Mouse (Mus musculus) testis, adult 2 months (tissue): Measurements from ENCODE around the gene Gm17657. TPM values are rescaled to one million over a fixed set of nuclear protein-coding genes. Genes with fewer than 3 reads are reported as not detected.

Experiments used
- H3K27ac ChIP-seq: fragments of 200-500 bp; 2 replicates; pipeline ENCODE4 v1.5.1; 2012; ENCODE audit warnings: low read depth, low read length; ENCODE audit not compliant: control insufficient read depth, insufficient read depth
- H3K27me3 ChIP-seq: fragments of 200-500 bp; 2 replicates; pipeline ENCODE4 v1.6.1; 2012; ENCODE audit warnings: mild to moderate bottlenecking, low read length, moderate library complexity; ENCODE audit not compliant: control insufficient read depth, insufficient read depth
- H3K36me3 ChIP-seq: fragments of 200-500 bp; 2 replicates; pipeline ENCODE4 v1.6.1; 2012; ENCODE audit warnings: mild to moderate bottlenecking, low read length; ENCODE audit not compliant: control insufficient read depth, insufficient read depth
- H3K4me1 ChIP-seq: fragments of 200-500 bp; 2 replicates; pipeline ENCODE4 v1.6.1; 2012; ENCODE audit warnings: low read length; ENCODE audit not compliant: control insufficient read depth, insufficient read depth
- H3K4me3 ChIP-seq: fragments of 200-500 bp; 2 replicates; pipeline ENCODE4 v1.5.1; 2012; ENCODE audit warnings: low read depth, mild to moderate bottlenecking, low read length, moderate library complexity, mixed read lengths; ENCODE audit not compliant: control insufficient read depth
- CTCF ChIP-seq: fragments of 200-500 bp; IDR thresholded peaks from 2 replicates; pipeline ENCODE4 v1.5.1; 2012; ENCODE audit warnings: low read depth, mild to moderate bottlenecking, inconsistent platforms, low read length, moderate library complexity; ENCODE audit not compliant: control insufficient read depth, insufficient read depth, insufficient replicate concordance
- POLR2A ChIP-seq: fragments of 200-500 bp; IDR thresholded peaks from 2 replicates; pipeline ENCODE4 v1.6.1; 2012; ENCODE audit warnings: low read depth, mild to moderate bottlenecking, inconsistent platforms, low read length, moderate library complexity; ENCODE audit not compliant: control insufficient read depth
- polyA plus RNA-seq: library from polyadenylated mRNA; depleted of rRNA; stranded (reverse); fragments of >200 nt; gene quantifications from 2 replicates; pipeline ENCODE4 v1.2.3, GENCODE M21; 2012

Gene Gm17657
- polyA plus RNA-seq, 1 experiment: 21.1 TPM

- no peak for TF ChIP-seq POLR2A
- no peak for TF ChIP-seq CTCF
- Histone ChIP-seq H3K4me1 (peaks cover 7% of the 10 kb centered on the region), H3K4me3 (peak overlapping the region; percentile 44; the same call in 1 of the 2 replicates), H3K36me3 (no peaks in the 10 kb centered on the region), H3K27ac (no peak overlapping the region), H3K27me3 (no peaks in the 10 kb centered on the region)
These were observed 65.0 kb downstream of the Gm17657 start for GRCm38 (mm10) chr17:29484431-29484830.

- H3K27me3 ChIP-seq: no peaks in the 10 kb centered on the region
- H3K27ac ChIP-seq: no peak overlapping the region
- no peaks in the 10 kb centered on the region for H3K36me3 ChIP-seq
- H3K4me3 ChIP-seq: peak overlapping the region; percentile 73
- no peaks in the 10 kb centered on the region for H3K4me1 ChIP-seq
- TF ChIP-seq CTCF (no peak), POLR2A (no peak)
These were observed 66.2 kb downstream of the Gm17657 start for GRCm38 (mm10) chr17:29483282-29483681.

DNA sequence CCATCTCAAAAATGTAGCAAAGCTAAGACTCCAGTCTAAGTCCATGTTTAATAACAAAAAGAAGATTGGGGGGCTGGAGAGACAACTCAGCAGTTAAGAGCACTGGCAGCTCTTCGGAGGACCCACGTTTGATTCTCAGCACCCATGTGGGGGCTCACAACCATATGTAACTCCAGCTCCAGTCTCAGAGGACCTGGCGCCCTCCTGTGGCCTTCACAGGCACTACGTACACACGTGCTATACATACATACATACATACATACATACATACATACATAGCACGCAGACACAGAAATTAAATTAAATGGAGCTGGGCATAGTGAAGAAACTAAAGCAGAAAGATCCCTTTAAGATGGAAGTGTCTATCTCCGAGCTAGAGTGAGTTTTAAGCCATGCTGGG is 66.8 kb downstream of the Gm17657 start:
- Histone ChIP-seq H3K27me3 (no peaks in the 10 kb centered on the region), H3K4me1 (no peaks in the 10 kb centered on the region), H3K4me3 (peak overlapping the region; percentile 73), H3K27ac (no peak overlapping the region), H3K36me3 (no peaks in the 10 kb centered on the region)
- no peak for TF ChIP-seq POLR2A
- peak; percentile 51; the same call in 1 of the 2 replicates for TF ChIP-seq CTCF

- H3K27ac ChIP-seq: no peak overlapping the region
- H3K4me3 ChIP-seq: no peak overlapping the region
- TF ChIP-seq POLR2A (no peak), CTCF (no peak)
- H3K36me3 ChIP-seq: no peaks in the 10 kb centered on the region
- no peaks in the 10 kb centered on the region for H3K27me3 ChIP-seq
- H3K4me1 ChIP-seq: no peaks in the 10 kb centered on the region
These were observed 69.2 kb downstream of the Gm17657 start for GRCm38 (mm10) chr17:29480256-29480655.

- Histone ChIP-seq H3K4me3 (no peak overlapping the region), H3K4me1 (no peaks in the 10 kb centered on the region)
- TF ChIP-seq CTCF (no peak), POLR2A (no peak)
These were observed 71.2 kb downstream of the Gm17657 start for GRCm38 (mm10) chr17:29478271-29478670.

DNA sequence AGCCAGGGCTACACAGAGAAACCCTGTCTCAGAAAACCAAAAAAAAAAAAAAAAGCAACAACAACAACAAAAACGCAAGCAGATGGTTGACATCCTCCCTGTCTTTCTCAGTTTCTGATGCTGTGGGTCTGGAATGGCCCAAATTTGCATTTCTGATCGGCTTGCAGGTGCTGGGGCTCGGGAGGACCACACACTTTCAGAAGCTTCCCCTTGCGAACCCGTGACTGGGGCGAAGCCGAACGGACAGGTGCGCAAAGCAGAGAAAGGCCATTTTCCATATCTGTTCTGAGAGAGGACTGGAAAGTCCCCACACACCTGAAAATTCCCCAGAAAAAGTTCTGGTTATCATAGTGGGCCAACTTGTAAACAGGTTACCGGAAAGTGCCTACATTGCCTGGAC is 72.1 kb downstream of the Gm17657 start:
- TF ChIP-seq CTCF (no peak), POLR2A (no peak)
- Histone ChIP-seq H3K27me3 (no peaks in the 10 kb centered on the region), H3K4me1 (no peaks in the 10 kb centered on the region), H3K36me3 (no peaks in the 10 kb centered on the region), H3K27ac (no peak overlapping the region), H3K4me3 (no peak overlapping the region)

More at GRCm38 (mm10) chr17:29478271-29478670, 71.2 kb downstream of the Gm17657 start:
- Histone ChIP-seq H3K27ac (no peak overlapping the region), H3K27me3 (no peaks in the 10 kb centered on the region), H3K36me3 (no peaks in the 10 kb centered on the region)

DNA sequence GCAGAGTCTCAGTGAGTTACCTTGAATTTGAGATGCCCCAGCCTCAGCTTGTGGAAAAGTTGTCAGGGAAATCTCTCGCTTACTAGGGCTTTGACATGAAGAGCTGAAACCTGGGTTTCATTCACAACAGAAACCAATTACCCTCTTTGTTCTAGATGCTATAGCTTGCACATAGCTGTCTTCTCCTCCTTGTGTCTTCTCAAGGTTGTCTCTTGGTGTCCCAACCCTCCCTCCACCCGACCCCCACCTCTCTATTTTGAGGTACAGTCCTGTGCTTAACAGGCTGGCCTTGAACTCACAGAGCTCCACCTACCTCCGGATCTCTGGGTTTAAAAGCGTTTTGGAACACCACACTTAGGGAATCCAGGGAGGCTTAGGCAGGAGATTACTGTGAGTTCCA is 73.0 kb downstream of the Gm17657 start:
- TF ChIP-seq POLR2A (no peak), CTCF (no peak)
- Histone ChIP-seq H3K27me3 (no peaks in the 10 kb centered on the region), H3K4me1 (no peaks in the 10 kb centered on the region; the same call in 1 of the 2 replicates), H3K36me3 (no peaks in the 10 kb centered on the region), H3K27ac (no peak overlapping the region), H3K4me3 (no peak overlapping the region)

DNA sequence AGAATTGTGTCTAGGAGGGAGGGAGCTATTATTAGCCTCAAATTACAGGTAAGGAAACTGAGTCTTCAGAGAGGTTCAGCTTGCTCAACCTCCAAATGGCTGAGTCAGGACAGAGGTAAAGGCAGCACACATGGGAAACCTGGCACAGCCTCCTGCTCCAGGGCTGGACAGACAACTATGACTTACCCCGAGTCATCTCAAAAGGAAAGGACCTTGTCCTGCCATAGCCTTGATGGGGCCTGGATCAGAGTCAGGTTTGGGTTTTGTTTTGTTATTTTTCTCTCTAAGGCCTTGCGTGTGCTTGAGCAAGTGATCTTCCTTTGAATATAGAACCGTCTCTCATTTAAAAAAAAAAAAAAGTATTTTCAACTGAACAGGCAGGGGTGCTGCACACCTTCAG is 74.3 kb downstream of the Gm17657 start:
- peaks cover 3% of the 10 kb centered on the region for H3K4me1 ChIP-seq
- H3K27me3 ChIP-seq: no peaks in the 10 kb centered on the region
- no peak overlapping the region for H3K4me3 ChIP-seq
- TF ChIP-seq POLR2A (no peak), CTCF (no peak)
- H3K36me3 ChIP-seq: no peaks in the 10 kb centered on the region
- no peak overlapping the region for H3K27ac ChIP-seq
